Mouse (Mus musculus): ENCODE data around the gene Hmgcs2.

Gene Hmgcs2

GRCm38 (mm10) chr3:98279682-98280081 lies 553 bp upstream of the Hmgcs2 start:
- no peak for DNase-seq (ENCODE audit: low spot score)

GRCm38 (mm10) chr3:98280933-98281678 lies 871 bp downstream of the Hmgcs2 start:
- DNase-seq (ENCODE audit: low spot score) = peak; percentile 76

GRCm38 (mm10) chr3:98282422-98282821 lies 2.2 kb downstream of the Hmgcs2 start:
- DNase-seq (ENCODE audit: low spot score) = no peak

- DNase-seq (ENCODE audit: low spot score) = no peak
Observed at GRCm38 (mm10) chr3:98283205-98283604, 3.0 kb downstream of the Hmgcs2 start.

- DNase-seq (ENCODE audit: low spot score) = no peak
Observed at GRCm38 (mm10) chr3:98291044-98291443, 10.8 kb downstream of the Hmgcs2 start.

- DNase-seq (ENCODE audit: low spot score) = no peak
Observed at GRCm38 (mm10) chr3:98295965-98296364, 15.7 kb downstream of the Hmgcs2 start.

- no peak for DNase-seq (ENCODE audit: low spot score)
Observed at GRCm38 (mm10) chr3:98299391-98300100, 19.3 kb downstream of the Hmgcs2 start.

GRCm38 (mm10) chr3:98300266-98300665 lies 20.0 kb downstream of the Hmgcs2 start:
- DNase-seq (ENCODE audit: low spot score) = no peak

- no peak for DNase-seq (ENCODE audit: low spot score)
Observed at GRCm38 (mm10) chr3:98301761-98302160, 21.5 kb downstream of the Hmgcs2 start.

GRCm38 (mm10) chr3:98308606-98309005 lies 28.4 kb downstream of the Hmgcs2 start:
- DNase-seq (ENCODE audit: low spot score) = no peak

GRCm38 (mm10) chr3:98310456-98310855 lies 30.2 kb downstream of the Hmgcs2 start:
- DNase-seq (ENCODE audit: low spot score) = no peak

GRCm38 (mm10) chr3:98312867-98313266 lies 32.6 kb downstream of the Hmgcs2 start:
- peak; percentile 78 for DNase-seq (ENCODE audit: low spot score)

- no peak for DNase-seq (ENCODE audit: low spot score)
Observed at GRCm38 (mm10) chr3:98313294-98314155, 33.3 kb downstream of the Hmgcs2 start.

- no peak for DNase-seq (ENCODE audit: low spot score)
Observed at GRCm38 (mm10) chr3:98315181-98315580, 34.9 kb downstream of the Hmgcs2 start.

GRCm38 (mm10) chr3:98317143-98317542 lies 36.9 kb downstream of the Hmgcs2 start:
- DNase-seq (ENCODE audit: low spot score) = peak; percentile 64

- no peak for DNase-seq (ENCODE audit: low spot score)
Observed at GRCm38 (mm10) chr3:98319190-98319589, 39.0 kb downstream of the Hmgcs2 start.

- no peak for DNase-seq (ENCODE audit: low spot score)
Observed at GRCm38 (mm10) chr3:98322209-98322608, 42.0 kb downstream of the Hmgcs2 start.

GRCm38 (mm10) chr3:98324235-98324634 lies 44.0 kb downstream of the Hmgcs2 start:
- DNase-seq (ENCODE audit: low spot score) = no peak

- no peak for DNase-seq (ENCODE audit: low spot score)
Observed at GRCm38 (mm10) chr3:98334010-98334409, 53.8 kb downstream of the Hmgcs2 start.

GRCm38 (mm10) chr3:98335331-98335730 lies 55.1 kb downstream of the Hmgcs2 start:
- no peak for DNase-seq (ENCODE audit: low spot score)

GRCm38 (mm10) chr3:98335886-98336285 lies 55.7 kb downstream of the Hmgcs2 start:
- no peak for DNase-seq (ENCODE audit: low spot score)
